Mouse (Mus musculus) liver, embryonic 11.5 days (tissue): Measurements from ENCODE around the gene Calhm1. TPM values are rescaled to one million over a fixed set of nuclear protein-coding genes. Genes with fewer than 3 reads are reported as not detected.

Experiments
- ATAC-seq: fragments of 200-750 bp; cut with Nextera tagmentation; replicated peaks from 2 replicates; pipeline ENCODE4 v1.8.0; 2017; ENCODE audit warnings: moderate number of reproducible peaks, mild to moderate bottlenecking, moderate TSS enrichment, moderate library complexity; ENCODE audit not compliant: low FRiP score
- DNase-seq: peaks from one replicate; pipeline ENCODE4 v3.0.0-alpha.2; 2017; ENCODE audit warnings: low spot score
- H3K27ac ChIP-seq: fragments of 300-500 bp; sonication (generic); 2 replicates; pipeline ENCODE4 v1.5.1; 2014; ENCODE audit warnings: mild to moderate bottlenecking, low read depth, low read length, control low read depth
- H3K27me3 ChIP-seq: fragments of 300-500 bp; sonication (generic); replicated peaks from 2 replicates; pipeline ENCODE4 v1.6.1; 2014; ENCODE audit warnings: low read length, mixed read lengths; ENCODE audit not compliant: control insufficient read depth, insufficient read depth
- H3K36me3 ChIP-seq: fragments of 300-500 bp; sonication (generic); 2 replicates; pipeline ENCODE4 v1.6.1; 2014; ENCODE audit warnings: mild to moderate bottlenecking, low read length, moderate library complexity, mixed read lengths; ENCODE audit not compliant: control insufficient read depth, insufficient read depth
- H3K4me1 ChIP-seq: fragments of 300-500 bp; sonication (generic); replicated peaks from 2 replicates; pipeline ENCODE4 v1.6.1; 2014; ENCODE audit warnings: low read length, mixed read lengths; ENCODE audit not compliant: control insufficient read depth, insufficient read depth
- H3K4me2 ChIP-seq: fragments of 300-500 bp; sonication (generic); 2 replicates; pipeline ENCODE4 v1.6.1; 2014; ENCODE audit warnings: mild to moderate bottlenecking, control low read depth, moderate library complexity
- H3K4me3 ChIP-seq: fragments of 300-500 bp; sonication (generic); 2 replicates; pipeline ENCODE4 v1.5.1; 2014; ENCODE audit warnings: low read depth, low read length, control low read depth
- H3K9ac ChIP-seq: fragments of 300-500 bp; sonication (generic); 2 replicates; pipeline ENCODE4 v1.6.1; 2014; ENCODE audit warnings: low read depth, low read length, control low read depth
- H3K9me3 ChIP-seq: fragments of 300-500 bp; sonication (generic); 2 replicates; pipeline ENCODE4 v1.6.1; 2016; ENCODE audit warnings: low read length, inconsistent platforms, mixed read lengths; ENCODE audit not compliant: control insufficient read depth
- WGBS: fragments of 180-500 bp; shearing (Covaris S2); extraction: QIAGEN DNeasy Blood & Tissue Kit; methylation state at CpG from one replicate; pipeline ENCODE4 v1.1.7; 2014; 5-methylcytosine and 5-hydroxymethylcytosine counted together
- polyA plus RNA-seq: library from polyadenylated mRNA; unstranded; fragments of >200 nt; fragmentation: Nextera tagmentation; extraction: Ambion mirVana; gene quantifications from 2 replicates; pipeline ENCODE4 v1.2.1, GENCODE M21; 2014

Gene Calhm1
- polyA plus RNA-seq, 1 experiment from 2014 or later, result not detected

GRCm38 (mm10) chr19:47166758-47167157 is 22.7 kb upstream of the Calhm1 start:
- no peaks in the 10 kb centered on the region for H3K36me3 ChIP-seq
- no peaks in the 10 kb centered on the region for H3K27me3 ChIP-seq
- H3K27ac ChIP-seq, result no peak overlapping the region
- no peak overlapping the region for H3K9ac ChIP-seq
- DNase-seq (no peak), ATAC-seq (no peak)
- no peaks in the 10 kb centered on the region for H3K9me3 ChIP-seq
- WGBS, result 55% methylated on average over 3 of the region's 3 CpGs
- H3K4me1 ChIP-seq, result peaks cover 4% of the 10 kb centered on the region; the same call in 1 of the 2 replicates
- H3K4me3 ChIP-seq, result no peak overlapping the region
- no peak overlapping the region for H3K4me2 ChIP-seq

DNA sequence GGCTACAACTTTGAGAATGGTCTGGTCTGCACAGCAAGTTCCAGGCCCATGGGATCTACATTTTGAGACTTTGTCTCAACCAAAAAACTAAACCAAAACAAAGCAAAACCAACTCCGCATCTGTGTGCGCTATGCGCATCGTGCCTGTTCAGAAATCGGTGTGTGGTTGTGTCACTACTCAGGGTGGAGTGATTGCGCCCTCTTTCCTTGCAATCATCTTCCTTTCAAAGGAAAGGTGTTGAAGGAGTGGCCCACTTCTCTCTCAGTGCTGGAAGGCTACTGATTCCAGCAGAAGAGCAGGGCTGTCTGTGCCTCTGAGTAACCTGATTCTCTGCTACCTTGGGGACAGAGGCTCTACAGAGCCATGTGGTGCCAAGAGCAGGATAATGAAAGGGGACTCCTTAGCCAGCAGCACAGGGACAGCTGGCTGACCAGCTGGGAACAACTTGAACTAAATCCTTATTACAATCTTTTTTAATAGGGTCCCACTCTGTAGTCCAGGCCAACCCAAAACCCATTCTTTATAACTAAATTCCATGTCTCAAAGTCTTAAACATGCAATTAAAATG is 19.2 kb upstream of the Calhm1 start:
- Histone ChIP-seq H3K4me2 (no peak overlapping the region), H3K27me3 (no peaks in the 10 kb centered on the region), H3K27ac (no peak overlapping the region), H3K4me3 (no peak overlapping the region), H3K4me1 (no peaks in the 10 kb centered on the region), H3K9me3 (no peaks in the 10 kb centered on the region), H3K36me3 (no peaks in the 10 kb centered on the region), H3K9ac (no peak overlapping the region)
- ATAC-seq, result no peak
- no peak for DNase-seq
- 92% methylated on average over 6 of the region's 6 CpGs for WGBS

DNA sequence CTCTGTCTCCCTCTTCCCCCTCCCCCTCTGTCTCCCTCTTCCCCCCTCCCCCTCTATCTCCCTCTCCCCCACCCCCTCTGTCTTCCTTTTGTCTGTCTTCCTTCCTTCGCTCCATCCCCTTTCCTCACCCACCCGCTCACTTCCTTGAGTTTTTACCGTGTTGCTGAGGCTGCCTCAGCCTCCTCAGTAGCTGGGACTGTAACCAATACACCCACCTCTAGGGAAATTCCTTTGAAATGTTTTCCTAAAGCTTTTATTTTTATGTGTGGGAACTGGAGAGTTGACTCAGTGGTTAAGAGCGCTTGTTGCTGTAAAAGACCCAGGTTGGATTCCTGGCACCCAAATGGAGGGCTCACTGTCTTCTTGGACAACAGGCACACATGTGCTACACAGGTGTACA is 17.6 kb upstream of the Calhm1 start:
- ATAC-seq (no peak), DNase-seq (no peak)
- Histone ChIP-seq H3K4me3 (no peak overlapping the region), H3K4me2 (no peak overlapping the region), H3K9me3 (no peaks in the 10 kb centered on the region), H3K9ac (no peak overlapping the region), H3K27me3 (no peaks in the 10 kb centered on the region), H3K4me1 (no peaks in the 10 kb centered on the region), H3K27ac (no peak overlapping the region), H3K36me3 (no peaks in the 10 kb centered on the region)
- WGBS, result 55% methylated on average over 4 of the region's 4 CpGs

DNA sequence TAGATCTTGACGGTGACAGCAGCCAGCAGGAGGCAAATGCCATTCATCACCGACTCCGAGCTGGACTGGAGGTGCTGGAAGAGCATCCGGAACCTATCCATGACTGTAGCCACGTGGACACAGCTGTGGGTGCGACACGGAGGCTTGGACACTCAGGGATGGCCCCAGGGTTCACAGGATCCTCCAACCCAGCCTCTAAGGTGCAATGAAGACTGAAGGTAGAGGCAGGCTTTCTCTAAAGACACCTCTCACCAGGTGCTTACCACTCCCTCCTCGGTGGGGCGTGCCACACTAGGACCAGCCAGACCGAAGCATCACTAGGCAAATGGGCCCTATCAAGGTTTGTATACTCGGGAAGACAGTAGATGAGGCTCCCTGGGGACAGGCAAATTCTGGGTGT is 13.6 kb upstream of the Calhm1 start, which contains the start of gene Calhm3:
Calhm3 (minus strand) TSS at position 101 of the 400 bp plus-strand sequence.
- Histone ChIP-seq H3K9ac (no peak within 1 kb of the TSS), H3K27me3 (no peaks in the 10 kb centered on the region), H3K4me3 (no peak within 1 kb of the TSS), H3K36me3 (no peaks in the 10 kb centered on the region), H3K27ac (no peak within 1 kb of the TSS), H3K9me3 (no peaks in the 10 kb centered on the region), H3K4me2 (no peak within 1 kb of the TSS), H3K4me1 (no peaks in the 10 kb centered on the region)
- ATAC-seq (no peak), DNase-seq (no peak)
- whole genome bisulfite sequencing, result 70% methylated on average over 11 of the region's 11 CpGs

DNA sequence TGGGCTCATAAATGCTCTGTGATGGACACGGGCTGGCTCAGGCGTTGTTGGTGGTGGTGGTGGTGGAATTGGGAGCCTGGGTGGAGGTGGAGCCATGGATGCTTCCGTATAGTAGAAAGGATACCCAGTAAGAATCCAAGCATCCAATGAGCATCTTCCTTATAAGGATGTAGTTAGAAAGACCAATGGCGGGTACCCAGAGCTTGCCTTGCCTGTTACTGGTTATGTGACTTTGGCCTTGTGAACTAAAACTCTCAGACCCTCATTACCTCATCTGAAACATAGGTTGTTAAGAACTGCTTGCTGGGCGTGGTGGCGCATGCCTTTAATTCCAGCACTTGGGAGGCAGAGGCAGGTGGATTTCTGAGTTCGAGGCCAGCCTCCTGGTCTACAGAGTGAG is 9.7 kb upstream of the Calhm1 start:
- ATAC-seq, result no peak
- Histone ChIP-seq H3K4me1 (no peaks in the 10 kb centered on the region), H3K27ac (no peak overlapping the region), H3K9me3 (no peaks in the 10 kb centered on the region), H3K36me3 (no peaks in the 10 kb centered on the region), H3K27me3 (peaks cover 15% of the 10 kb centered on the region), H3K4me3 (no peak overlapping the region), H3K9ac (no peak overlapping the region), H3K4me2 (no peak overlapping the region)
- DNase-seq, result no peak
- WGBS, result 74% methylated on average over 7 of the region's 7 CpGs

DNA sequence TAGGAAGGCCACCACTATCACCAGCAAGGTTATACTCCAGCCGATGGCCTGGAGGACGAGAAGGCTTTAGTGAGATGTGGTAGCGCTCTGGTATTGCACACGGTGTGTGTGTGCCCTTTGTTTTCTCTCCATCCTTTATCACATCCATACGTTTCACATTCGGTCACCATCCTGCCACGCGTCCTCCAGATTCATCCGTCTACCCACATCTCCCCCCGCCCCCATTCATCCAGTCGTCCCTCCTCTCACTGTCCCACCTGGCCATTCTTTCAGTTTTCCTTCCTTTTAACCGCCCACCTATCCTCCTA is 8.0 kb upstream of the Calhm1 start:
- Histone ChIP-seq H3K4me1 (no peaks in the 10 kb centered on the region), H3K4me3 (no peak overlapping the region), H3K36me3 (no peaks in the 10 kb centered on the region), H3K4me2 (peak overlapping the region; percentile 52), H3K9ac (no peak overlapping the region), H3K27ac (no peak overlapping the region), H3K27me3 (peaks cover 15% of the 10 kb centered on the region), H3K9me3 (no peaks in the 10 kb centered on the region)
- DNase-seq, result no peak
- 61% methylated on average over 12 of the region's 12 CpGs for WGBS
- ATAC-seq, result no peak

DNA sequence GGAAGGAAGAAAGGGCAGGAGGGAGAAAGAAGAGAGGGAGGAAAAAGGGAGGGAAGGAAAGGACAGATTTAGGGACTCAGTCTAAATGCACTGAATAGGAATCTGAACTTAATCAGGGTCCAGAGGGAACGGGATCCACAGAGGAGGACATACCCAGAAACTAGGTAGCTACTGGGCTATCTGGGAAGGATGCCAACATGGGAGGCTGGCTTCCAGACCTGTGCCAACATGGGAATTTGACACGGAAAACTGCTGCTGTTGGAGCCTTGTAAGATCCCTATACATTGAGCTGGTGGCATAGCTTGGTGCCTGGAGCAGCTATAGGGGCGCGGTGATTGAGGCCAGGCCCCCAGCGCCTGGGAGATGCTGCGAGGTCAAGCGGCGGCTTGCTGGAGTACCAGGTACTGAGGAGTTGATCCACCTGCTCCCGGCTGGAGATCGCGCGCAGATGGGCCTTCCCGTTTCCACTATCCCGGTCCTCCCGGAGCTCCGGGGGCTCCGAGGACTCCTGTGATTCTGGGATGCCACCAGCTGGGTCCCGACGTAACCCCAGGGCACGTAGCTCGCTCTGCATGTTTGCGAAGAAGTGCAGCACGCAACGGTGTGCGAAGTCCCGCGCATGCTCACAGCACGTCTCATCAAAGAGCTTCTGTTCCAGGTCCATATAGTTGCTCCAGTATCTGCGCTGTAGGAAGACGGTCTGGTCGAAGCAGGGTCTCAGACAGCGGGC is 7.4 kb upstream of the Calhm1 start:
- ATAC-seq (no peak), DNase-seq (no peak)
- no peaks in the 10 kb centered on the region for H3K9me3 ChIP-seq
- peak overlapping the region; percentile 52 for H3K4me2 ChIP-seq
- H3K4me1 ChIP-seq, result no peaks in the 10 kb centered on the region
- H3K27ac ChIP-seq, result no peak overlapping the region
- H3K36me3 ChIP-seq, result no peaks in the 10 kb centered on the region
- 0 out of 2 replicates have a peak overlapping the region, but pooled peaks have one; percentile 20 for H3K9ac ChIP-seq
- H3K4me3 ChIP-seq, result peak overlapping the region; percentile 23
- WGBS, result 24% methylated on average over 32 of the region's 32 CpGs
- peaks cover 17% of the 10 kb centered on the region for H3K27me3 ChIP-seq

- no peak overlapping the region for H3K9ac ChIP-seq
- no peak overlapping the region for H3K4me3 ChIP-seq
- DNase-seq, result no peak
- no peaks in the 10 kb centered on the region for H3K9me3 ChIP-seq
- H3K27me3 ChIP-seq, result peaks cover 17% of the 10 kb centered on the region
- H3K4me1 ChIP-seq, result no peaks in the 10 kb centered on the region
- 39% methylated on average over 4 of the region's 4 CpGs for WGBS
- H3K4me2 ChIP-seq, result no peak overlapping the region
- no peaks in the 10 kb centered on the region for H3K36me3 ChIP-seq
- no peak overlapping the region for H3K27ac ChIP-seq
- ATAC-seq, result no peak
These were observed 5.8 kb upstream of the Calhm1 start for GRCm38 (mm10) chr19:47149854-47150253.

DNA sequence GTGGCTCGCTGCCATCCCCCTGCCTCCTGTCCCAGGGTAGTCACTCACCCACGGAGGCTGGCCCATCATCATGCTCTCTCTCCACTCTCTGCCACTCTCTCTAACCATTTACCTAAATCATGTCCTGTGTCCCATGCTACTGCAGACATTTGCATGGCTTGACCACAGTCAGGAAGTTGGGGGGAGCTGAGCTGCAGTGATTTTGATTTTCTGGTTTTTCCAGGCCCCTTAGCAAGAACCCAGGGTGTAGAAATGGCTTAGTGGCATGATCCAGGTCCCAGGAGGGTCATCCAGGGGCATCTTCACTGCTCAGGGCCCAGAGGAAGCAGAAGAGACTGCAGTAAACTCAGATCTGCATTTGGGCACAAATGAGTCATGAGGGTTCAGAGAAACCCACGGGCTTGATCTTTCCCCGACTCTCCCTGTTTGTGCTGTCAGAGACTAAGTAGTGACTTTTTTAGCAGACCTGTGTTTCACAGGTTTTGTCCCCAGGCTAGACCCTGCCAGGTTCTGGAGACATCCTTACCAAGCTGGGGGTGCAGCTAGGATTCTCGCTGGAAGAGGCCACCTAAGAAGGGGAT is 4.3 kb upstream of the Calhm1 start:
- ATAC-seq (no peak), DNase-seq (no peak)
- peaks cover 20% of the 10 kb centered on the region for H3K27me3 ChIP-seq

More for the DNA sequence above, 4.3 kb upstream of the Calhm1 start:
- Histone ChIP-seq H3K27ac (no peak overlapping the region), H3K9me3 (no peaks in the 10 kb centered on the region), H3K4me3 (no peak overlapping the region), H3K4me1 (no peaks in the 10 kb centered on the region), H3K4me2 (no peak overlapping the region), H3K36me3 (no peaks in the 10 kb centered on the region), H3K9ac (no peak overlapping the region)
- 69% methylated on average over 5 of the region's 5 CpGs for WGBS
